Mouse (Mus musculus) bone marrow macrophage, adult 2 months (primary cell): ENCODE measurements around the gene Pmp22. TPM values are rescaled to one million over a fixed set of nuclear protein-coding genes. Genes with fewer than 3 reads are reported as not detected.

Source experiments
- H3K27ac ChIP-seq: 2 replicates; pipeline ENCODE4 v1.5.1; 2012; ENCODE audit warnings: low read depth, low read length; ENCODE audit not compliant: insufficient read depth
- H3K4me1 ChIP-seq: 2 replicates; pipeline ENCODE4 v1.6.1; 2012; ENCODE audit warnings: low read length; ENCODE audit not compliant: control insufficient read depth, insufficient read depth
- H3K4me3 ChIP-seq: 2 replicates; pipeline ENCODE4 v1.5.1; 2012; ENCODE audit warnings: mild to moderate bottlenecking, low read length, moderate library complexity; ENCODE audit not compliant: insufficient read depth
- CTCF ChIP-seq: IDR thresholded peaks from 2 replicates; pipeline ENCODE4 v1.5.1; 2012; ENCODE audit warnings: low read depth, mild to moderate bottlenecking, low read length, moderate library complexity
- POLR2A ChIP-seq: IDR thresholded peaks from 2 replicates; pipeline ENCODE4 v1.6.1; 2012; ENCODE audit warnings: mild to moderate bottlenecking, low read depth, low read length, borderline replicate concordance
- polyA plus RNA-seq: library from polyadenylated mRNA; stranded (reverse); fragments of >200 nt; gene quantifications from 2 replicates; pipeline ENCODE4 v1.2.4, GENCODE M21; 2012; ENCODE audit not compliant: missing spikeins, insufficient read depth, insufficient read length

The Pmp22 gene
- polyA plus RNA-seq, 1 experiment, result 347 TPM

DNA sequence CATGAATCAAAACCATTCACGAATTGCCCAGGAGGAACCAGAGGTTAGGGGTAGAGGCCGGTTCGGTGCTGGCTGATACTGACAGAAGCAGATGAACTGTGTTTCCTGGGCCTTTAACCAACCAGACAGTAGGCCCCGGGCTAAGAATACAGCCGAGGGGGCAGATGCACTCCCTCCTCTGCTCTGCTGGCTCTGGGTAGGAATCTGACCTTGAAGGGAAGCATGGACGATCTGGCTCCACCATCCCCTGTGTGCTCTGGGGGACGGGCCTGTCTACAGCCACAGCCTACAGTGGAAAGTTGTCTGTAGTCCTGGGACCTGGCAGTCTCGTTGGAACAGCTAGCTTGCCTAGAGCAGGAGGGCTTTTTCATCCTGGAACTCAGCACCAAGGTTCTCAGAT lies 14.7 kb downstream of the Pmp22 start:
- Histone ChIP-seq H3K4me1 (peaks cover 13% of the 10 kb centered on the region), H3K4me3 (no peak overlapping the region)
- TF ChIP-seq CTCF, result no peak
- TF ChIP-seq POLR2A, result no peak

DNA sequence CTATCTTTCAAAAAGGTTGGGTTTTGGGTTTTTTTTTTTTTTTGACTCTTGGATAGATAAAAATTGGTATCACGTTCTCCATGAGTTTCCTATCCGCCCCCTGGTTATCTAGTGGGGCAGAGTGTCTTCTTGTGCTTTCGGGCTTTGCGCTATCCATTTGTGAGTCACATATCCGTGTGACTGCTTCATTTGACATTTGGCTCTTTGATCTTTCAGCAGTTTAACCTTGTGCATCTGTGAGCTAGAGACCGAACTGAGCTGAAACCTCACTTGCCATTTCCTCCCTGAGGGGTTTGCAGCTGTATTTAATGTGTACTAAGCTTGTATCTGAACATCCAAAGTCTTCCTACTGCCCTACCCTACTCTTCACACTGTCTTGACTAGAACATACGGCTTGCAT lies 17.8 kb downstream of the Pmp22 start:
- no peak for TF ChIP-seq POLR2A
- no peak for TF ChIP-seq CTCF
- H3K27ac ChIP-seq, result no peak overlapping the region
- peaks cover 20% of the 10 kb centered on the region for H3K4me1 ChIP-seq
- no peak overlapping the region for H3K4me3 ChIP-seq

More for the DNA sequence above, 14.7 kb downstream of the Pmp22 start:
- H3K27ac ChIP-seq, result no peak overlapping the region

DNA sequence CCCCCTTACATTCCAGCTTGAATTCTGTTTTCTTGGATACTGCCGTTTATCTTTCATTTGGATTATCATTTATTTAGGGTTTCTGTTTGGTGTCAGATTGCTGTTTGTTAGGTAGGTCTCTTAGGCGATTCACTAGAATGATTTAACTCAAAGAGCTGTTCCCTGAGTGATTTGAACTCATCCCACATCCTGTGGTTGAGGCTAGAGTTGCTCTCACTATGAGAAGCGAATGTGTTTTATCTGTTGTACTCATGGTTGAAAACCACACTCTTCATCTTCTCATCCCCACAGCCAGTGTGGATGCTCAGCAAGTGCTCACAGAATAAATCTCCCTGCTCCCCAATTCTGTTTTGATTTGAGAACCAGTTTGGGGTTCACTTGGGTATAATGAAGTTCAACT lies 19.5 kb downstream of the Pmp22 start:
- TF ChIP-seq CTCF (no peak), POLR2A (no peak)
- Histone ChIP-seq H3K4me3 (no peak overlapping the region), H3K27ac (no peak overlapping the region), H3K4me1 (peaks cover 26% of the 10 kb centered on the region)

DNA sequence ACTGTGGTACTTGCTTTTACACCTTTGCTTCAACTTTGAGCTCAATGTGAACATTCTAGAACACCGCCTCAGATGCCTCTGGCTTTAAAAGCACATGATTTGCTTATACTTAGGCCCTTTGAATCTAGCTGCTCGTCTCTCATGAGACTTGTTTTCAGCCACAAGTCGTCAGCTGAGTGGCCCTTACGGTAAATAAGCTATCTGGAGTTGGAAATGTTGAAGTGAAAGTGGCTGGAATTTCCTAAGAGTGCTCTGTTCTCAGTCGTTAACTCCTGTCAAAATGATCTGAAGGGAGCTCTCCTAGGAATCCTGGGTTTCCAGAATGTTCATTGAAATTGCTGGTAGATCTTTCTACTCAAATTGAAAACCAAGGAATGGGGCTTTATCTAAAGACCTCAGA lies 23.1 kb downstream of the Pmp22 start:
- Histone ChIP-seq H3K4me3 (no peak overlapping the region), H3K4me1 (peaks cover 26% of the 10 kb centered on the region), H3K27ac (peak overlapping the region; percentile 53)
- TF ChIP-seq POLR2A, result no peak
- no peak for TF ChIP-seq CTCF

DNA sequence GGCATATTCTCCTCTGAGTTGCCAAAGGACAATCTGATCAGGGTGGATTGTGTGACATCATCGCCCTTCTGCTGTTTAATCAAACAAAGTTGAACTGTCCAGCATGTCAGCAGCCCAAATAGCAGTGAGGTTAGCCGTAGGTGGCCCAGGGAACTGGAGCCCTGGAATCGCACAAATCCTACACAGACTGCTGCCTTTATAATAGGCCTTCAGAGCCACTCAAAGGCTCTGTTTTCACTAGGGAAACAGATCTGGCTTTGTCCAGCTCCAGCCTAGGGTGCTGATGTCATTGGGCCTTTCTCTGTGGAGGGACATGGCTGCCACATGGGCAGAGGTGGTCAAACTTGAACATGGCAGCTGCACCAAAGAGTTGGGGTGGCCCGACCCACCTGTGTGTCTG lies 28.3 kb downstream of the Pmp22 start:
- Histone ChIP-seq H3K4me1 (peaks cover 2% of the 10 kb centered on the region; the same call in 1 of the 2 replicates), H3K4me3 (no peak overlapping the region), H3K27ac (no peak overlapping the region)
- TF ChIP-seq POLR2A (no peak), CTCF (no peak)

DNA sequence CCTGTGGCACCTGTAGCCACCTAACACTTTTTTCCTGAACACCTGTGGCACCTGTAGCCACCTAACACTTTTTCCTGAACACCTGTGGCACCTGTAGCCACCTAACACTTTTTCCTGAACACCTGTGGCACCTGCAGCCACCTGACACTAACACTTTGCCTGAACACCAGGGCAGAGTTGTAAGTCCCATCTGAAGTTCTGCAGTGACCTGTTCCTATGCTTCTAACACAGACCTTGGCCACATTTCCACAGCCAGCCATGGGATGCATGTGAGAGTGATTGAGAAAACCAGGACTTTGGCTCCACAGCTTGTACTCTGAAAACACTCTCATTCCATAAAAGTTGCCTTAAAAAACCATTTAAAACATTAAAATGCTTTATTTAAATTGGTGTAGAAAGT lies 32.1 kb downstream of the Pmp22 start:
- Histone ChIP-seq H3K27ac (no peak overlapping the region), H3K4me1 (no peaks in the 10 kb centered on the region), H3K4me3 (no peak overlapping the region)
- TF ChIP-seq POLR2A (no peak), CTCF (no peak)

DNA sequence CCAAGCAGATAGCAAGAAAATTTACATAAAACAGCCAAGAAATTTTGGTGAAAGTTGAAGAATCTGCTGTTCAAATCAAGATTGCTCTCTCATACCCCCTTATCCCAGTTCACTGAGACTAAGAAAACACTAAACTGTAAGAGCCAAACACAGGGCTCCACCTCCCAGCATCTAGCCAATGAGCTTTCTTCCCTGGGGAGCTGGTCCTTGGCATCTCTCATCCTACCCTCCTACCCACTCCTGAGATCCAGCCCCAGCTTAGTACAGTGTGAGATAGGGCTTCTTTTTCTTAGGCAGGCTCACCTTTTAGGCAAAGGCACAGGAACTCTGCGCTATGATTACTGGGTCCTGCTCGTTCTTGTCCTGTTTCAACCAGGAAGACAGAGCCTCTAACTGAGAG lies 34.0 kb downstream of the Pmp22 start:
- Histone ChIP-seq H3K4me1 (no peaks in the 10 kb centered on the region), H3K27ac (no peak overlapping the region), H3K4me3 (no peak overlapping the region)
- TF ChIP-seq CTCF, result no peak
- TF ChIP-seq POLR2A, result no peak

DNA sequence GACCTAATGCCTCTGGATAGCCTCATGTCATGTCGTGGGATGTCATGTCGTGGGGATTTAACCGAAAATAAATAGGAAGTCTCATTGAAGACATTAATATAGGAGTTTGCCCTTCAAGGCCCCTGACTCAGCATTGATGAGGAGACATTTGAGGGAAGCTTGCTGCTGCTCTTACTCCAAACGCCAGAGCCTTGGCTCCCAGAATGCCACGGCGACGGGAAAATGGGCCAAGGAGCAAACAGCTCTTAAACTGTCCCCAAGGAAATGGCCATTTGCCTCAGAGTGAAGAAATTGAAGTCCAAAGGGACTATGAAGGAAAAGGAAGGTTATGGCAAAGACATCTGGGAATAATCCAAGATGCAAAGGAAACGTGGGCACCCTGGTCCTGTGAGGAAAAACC lies 34.8 kb downstream of the Pmp22 start:
- no peaks in the 10 kb centered on the region for H3K4me1 ChIP-seq
- H3K27ac ChIP-seq, result no peak overlapping the region
- no peak overlapping the region for H3K4me3 ChIP-seq
- no peak for TF ChIP-seq CTCF
- TF ChIP-seq POLR2A, result no peak

DNA sequence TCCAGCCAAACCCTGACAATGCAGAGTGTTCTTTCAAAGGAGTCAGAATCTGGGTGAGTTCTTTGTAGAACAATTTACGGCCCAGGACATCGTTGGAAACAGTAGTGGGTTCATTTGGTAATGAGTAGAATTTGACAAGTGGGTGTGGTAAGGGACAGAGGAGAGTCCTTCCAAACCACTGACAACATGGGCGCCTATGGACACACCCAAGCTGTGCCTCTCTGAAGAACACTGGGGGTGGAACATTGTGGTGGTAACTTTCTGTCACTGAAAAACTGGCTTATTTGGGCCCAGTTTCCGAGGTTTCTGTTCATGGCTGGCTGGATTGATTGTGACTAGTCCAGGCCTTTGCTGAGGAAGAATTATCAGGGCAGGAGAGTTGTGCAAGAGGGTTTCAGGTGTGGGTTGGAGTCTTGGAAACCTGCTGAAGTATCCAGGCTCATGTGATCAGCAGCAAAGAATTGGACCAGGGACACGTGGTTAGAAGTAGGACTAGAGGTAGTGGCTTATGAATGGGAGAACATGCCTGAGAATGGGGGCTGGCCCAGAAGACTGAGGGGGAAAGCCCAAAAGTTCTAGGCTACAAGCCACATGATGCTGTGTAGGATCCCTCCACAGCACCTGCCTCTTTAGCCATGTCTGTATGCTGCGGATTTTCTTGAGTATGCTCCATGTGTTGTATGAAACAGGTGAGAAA lies 35.4 kb downstream of the Pmp22 start:
- no peak overlapping the region for H3K4me3 ChIP-seq
- H3K4me1 ChIP-seq, result no peaks in the 10 kb centered on the region
- no peak overlapping the region for H3K27ac ChIP-seq
- TF ChIP-seq POLR2A, result no peak
- TF ChIP-seq CTCF, result no peak

DNA sequence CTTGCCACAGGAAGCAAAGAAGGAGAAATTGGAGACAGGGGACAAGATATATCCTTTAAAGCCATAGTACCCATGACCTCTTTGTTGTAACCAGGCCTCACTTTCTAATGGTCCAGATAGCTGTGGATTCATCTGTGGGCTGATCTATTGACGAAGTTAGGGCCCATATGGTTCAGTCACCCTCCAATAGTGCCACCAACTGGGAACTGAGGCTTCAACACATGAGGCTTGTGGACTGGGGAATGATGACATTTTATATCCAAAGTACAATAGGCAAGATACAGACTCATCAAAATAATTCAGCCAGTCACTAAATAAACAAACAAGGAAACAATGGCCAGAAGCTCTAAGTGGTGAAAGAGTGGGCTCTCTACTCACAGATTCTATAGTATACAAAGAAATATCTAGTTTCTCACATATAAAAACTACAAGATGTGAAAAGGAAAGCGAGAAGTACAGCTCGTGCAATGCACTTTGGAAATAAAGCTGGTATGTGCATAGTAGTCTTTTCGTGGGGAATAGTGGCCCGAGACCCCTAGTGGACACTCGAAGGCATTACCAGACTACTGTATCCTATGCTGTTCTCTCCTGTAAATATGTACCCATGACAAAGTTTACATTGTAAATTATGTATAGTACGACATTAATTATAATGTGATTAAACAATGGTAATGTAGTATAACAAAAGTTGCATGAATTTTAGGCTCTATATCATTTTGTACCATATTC lies 36.1 kb downstream of the Pmp22 start:
- Histone ChIP-seq H3K27ac (no peak overlapping the region), H3K4me1 (no peaks in the 10 kb centered on the region), H3K4me3 (no peak overlapping the region)
- no peak for TF ChIP-seq POLR2A
- TF ChIP-seq CTCF, result no peak
